Comparison of ENCODE assay signal across 8 mouse cellular contexts in genomic region chr15:27751612-27752405, GRCm38 (mm10).
DNase-seq lines count a peak whose midpoint lies in the region; ATAC-seq and TF ChIP-seq lines count a peak whose summit lies in the region.

No protein-coding gene starts in this region.

- peak; percentile 54 to 62; a peak in 3 of 4 replicates for ATAC-seq in hematopoietic stem cell, adult 5-6 weeks (replicated peaks in 1 of 2; ENCODE audit: insufficient read depth in 1 of 2, low FRiP score in 2 of 2, low TSS enrichment in 1 of 2, low read depth in 1 of 2, poor library complexity in 2 of 2, severe bottlenecking in 2 of 2)
- ATAC-seq in midbrain, embryonic 13.5 days, result peak; percentile 62

- H3K4me3 ChIP-seq in embryonic fibroblast, embryonic 13.5 days (ENCODE audit: insufficient read depth, low read length), result no peak overlapping the region
- no peak overlapping the region for H3K4me3 ChIP-seq in midbrain, embryonic 13.5 days (replicated peaks)

- TF ChIP-seq CTCF in embryonic fibroblast, embryonic 13.5 days (IDR thresholded peaks at IDR 0.05; ENCODE audit: borderline replicate concordance, insufficient read depth, low read length), result peak; percentile 65; the same call in 1 of the 2 replicates

- H3K9ac ChIP-seq in midbrain, embryonic 13.5 days (replicated peaks), result no peak overlapping the region

- DNase-seq in layer of hippocampus, adult 11-12 months (ENCODE audit: low spot score), result peak; percentile 69
- DNase-seq in layer of hippocampus, postnatal 36 days, result no peak
- DNase-seq in adrenal gland, postnatal 36 days, result peak; percentile 55 to 69
- DNase-seq in large intestine, adult 2 months (ENCODE audit: low read depth, low spot score), result peak; percentile 6
- peak; percentile 32 for DNase-seq in spleen, adult 12 weeks (ENCODE audit: low spot score)

- H3K36me3 ChIP-seq in midbrain, embryonic 13.5 days, result peaks cover 96% of the 10 kb centered on the region

- no peak for TF ChIP-seq POLR2A in embryonic fibroblast, embryonic 13.5 days (IDR thresholded peaks at IDR 0.05; ENCODE audit: low read depth, low read length)

- no peaks in the 10 kb centered on the region for H3K27me3 ChIP-seq in midbrain, embryonic 13.5 days

- no peak overlapping the region for H3K4me2 ChIP-seq in midbrain, embryonic 13.5 days (replicated peaks)

- peak overlapping the region; percentile 53; the same call in 1 of the 2 replicates for H3K27ac ChIP-seq in embryonic fibroblast, embryonic 13.5 days (ENCODE audit: insufficient read depth, low read length)
- H3K27ac ChIP-seq in midbrain, embryonic 13.5 days, result no peak overlapping the region

- no peaks in the 10 kb centered on the region for H3K9me3 ChIP-seq in midbrain, embryonic 13.5 days

- 76% methylated on average over 12 of the region's 12 CpGs for WGBS in large intestine, adult 2 months
- 76% methylated on average over 12 of the region's 12 CpGs for WGBS in midbrain, embryonic 13.5 days

- peaks cover 11% of the 10 kb centered on the region for H3K4me1 ChIP-seq in embryonic fibroblast, embryonic 13.5 days (ENCODE audit: control insufficient read depth, insufficient read depth, low read length)
- H3K4me1 ChIP-seq in midbrain, embryonic 13.5 days (replicated peaks), result peaks cover 6% of the 10 kb centered on the region; the same call in 1 of the 2 replicates

Comparison
In these comparisons a context has a peak if more than half of its experiments do, and no peak if none do; other contexts are left out.
1. DNase-seq: peak in layer of hippocampus, adult 11-12 months (single experiment), adrenal gland, postnatal 36 days (2 of 2), large intestine, adult 2 months (single experiment) and spleen, adult 12 weeks (single experiment); none in layer of hippocampus, postnatal 36 days (0 of 2).